Mouse (Mus musculus) spleen, postnatal 0 days (tissue): ENCODE results near the gene Tspyl4. TPM values are rescaled to one million over a fixed set of nuclear protein-coding genes. Genes with fewer than 3 reads are reported as not detected.

Experiments
- polyA plus RNA-seq: library from polyadenylated mRNA; unstranded; fragments of >200 nt; fragmentation: Nextera tagmentation; extraction: Ambion mirVana; gene quantifications from 2 replicates; pipeline ENCODE4 v1.2.1, GENCODE M21; 2015

The Tspyl4 gene
- 1.6 and 2.3 TPM in 2 replicates for polyA plus RNA-seq

DNA sequence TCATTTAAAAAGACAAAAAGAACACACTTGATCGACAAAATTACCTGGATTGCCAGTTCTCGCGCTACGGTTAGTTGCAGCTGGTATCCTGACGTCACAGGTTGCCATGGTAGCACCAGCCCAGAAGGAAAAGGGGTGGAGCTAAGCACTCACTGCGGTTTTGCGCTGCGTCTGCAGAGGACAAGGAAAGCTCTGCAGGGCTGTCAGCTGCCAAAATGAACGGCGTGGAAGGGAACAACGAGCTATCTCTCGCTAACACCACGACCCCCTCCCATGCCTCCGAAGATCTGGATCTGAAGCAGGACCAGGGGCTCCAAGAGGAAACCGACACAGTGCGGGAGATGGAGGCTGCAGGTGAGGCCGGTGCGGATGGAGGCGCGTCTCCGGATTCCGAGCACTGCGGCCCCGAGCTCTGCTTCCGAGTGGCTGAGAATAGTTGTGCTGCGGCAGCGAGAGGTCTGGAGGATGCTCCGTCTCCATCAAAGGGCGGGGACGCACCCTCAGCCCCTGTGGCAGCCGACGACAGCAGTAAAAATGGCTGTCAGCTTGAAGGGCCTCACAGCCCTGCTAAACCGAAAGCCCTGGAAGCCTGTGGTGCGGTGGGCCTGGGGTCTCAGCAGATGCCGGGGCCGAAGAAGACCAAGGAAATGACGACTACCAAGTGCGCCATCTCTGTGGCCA lies at the start of gene Tspyl4:
Gene Tspyl4 (plus strand): TSS at position 144 of the 681 bp plus-strand sequence.

DNA sequence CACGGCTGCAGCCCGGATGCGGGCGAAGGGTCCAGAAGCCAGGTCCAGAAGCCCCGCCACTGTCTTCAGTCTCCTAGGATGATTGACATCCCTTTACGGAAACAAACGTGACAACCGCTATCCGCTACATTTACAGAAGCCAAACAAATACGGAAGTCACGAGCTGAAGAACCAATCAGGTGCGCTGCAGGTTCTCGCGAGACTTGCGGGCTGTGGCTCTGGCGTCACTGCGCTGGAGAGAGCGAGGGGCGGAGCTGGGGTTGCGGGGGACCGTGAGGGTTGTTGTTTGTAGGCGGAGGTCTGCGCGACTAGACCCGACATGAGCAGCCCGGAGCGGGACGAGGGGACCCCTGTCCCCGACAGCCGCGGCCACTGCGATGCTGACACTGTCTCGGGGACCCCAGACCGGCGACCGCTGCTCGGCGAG lies 15.3 kb upstream of the Tspyl4 start, which contains the start of gene Tspyl1:
Gene Tspyl1 (plus strand): TSS at position 229 of the 427 bp plus-strand sequence.

Other genes starting within 250 kb of the Tspyl4 start
- gene Calhm5, start 200.9 kb upstream of the Tspyl4 start, polyA plus RNA-seq = 0.16 and 0.17 TPM in 2 replicates
- gene Calhm6, start 169.5 kb upstream of the Tspyl4 start, polyA plus RNA-seq = 2.8 and 4.7 TPM in 2 replicates
- 6.7 and 9.8 TPM in 2 replicates for gene Dse, start 89.7 kb upstream of the Tspyl4 start, polyA plus RNA-seq
- 41.5 and 47.7 TPM in 2 replicates for gene Tspyl1, start 15.3 kb upstream of the Tspyl4 start, polyA plus RNA-seq
- 0.10 and 0.23 TPM in 2 replicates for gene Col10a1, start 92.5 kb downstream of the Tspyl4 start, polyA plus RNA-seq
- 15.9 and 16.0 TPM in 2 replicates for gene Nt5dc1, start 121.1 kb downstream of the Tspyl4 start, polyA plus RNA-seq
- gene Frk, start 186.0 kb downstream of the Tspyl4 start, polyA plus RNA-seq = 1.3 and 1.4 TPM in 2 replicates